Mouse (Mus musculus) neural tube, embryonic 13.5 days (tissue): Measurements from ENCODE around the gene Plgrkt. TPM values are rescaled to one million over a fixed set of nuclear protein-coding genes. Genes with fewer than 3 reads are reported as not detected.

ENCODE experiments used
- ATAC-seq: fragments of 200-750 bp; cut with Nextera tagmentation; 2 replicates; pipeline ENCODE4 v1.8.0; 2017; ENCODE audit warnings: low read depth, mild to moderate bottlenecking, moderate TSS enrichment, moderate library complexity
- H3K27ac ChIP-seq: fragments of 300-500 bp; sonication (generic); replicated peaks from 2 replicates; pipeline ENCODE4 v1.5.1; 2015; ENCODE audit warnings: moderate library complexity, mild to moderate bottlenecking, inconsistent platforms
- H3K27me3 ChIP-seq: fragments of 300-500 bp; sonication (generic); 2 replicates; pipeline ENCODE4 v1.6.1; 2015; ENCODE audit warnings: mild to moderate bottlenecking, inconsistent platforms
- H3K36me3 ChIP-seq: fragments of 300-500 bp; sonication (generic); 2 replicates; pipeline ENCODE4 v1.6.1; 2015; ENCODE audit warnings: mild to moderate bottlenecking, inconsistent platforms
- H3K4me1 ChIP-seq: fragments of 300-500 bp; sonication (generic); replicated peaks from 2 replicates; pipeline ENCODE4 v1.6.1; 2015; ENCODE audit warnings: inconsistent platforms
- H3K4me2 ChIP-seq: fragments of 300-500 bp; sonication (generic); 2 replicates; pipeline ENCODE4 v1.6.1; 2015; ENCODE audit warnings: inconsistent platforms, mild to moderate bottlenecking, moderate library complexity
- H3K4me3 ChIP-seq: fragments of 300-500 bp; sonication (generic); 2 replicates; pipeline ENCODE4 v1.5.1; 2015; ENCODE audit warnings: mild to moderate bottlenecking, inconsistent platforms
- H3K9ac ChIP-seq: fragments of 300-500 bp; sonication (generic); 2 replicates; pipeline ENCODE4 v1.6.1; 2015; ENCODE audit warnings: moderate library complexity, mild to moderate bottlenecking, inconsistent platforms
- H3K9me3 ChIP-seq: fragments of 300-500 bp; sonication (generic); 2 replicates; pipeline ENCODE4 v1.6.1; 2016; ENCODE audit warnings: inconsistent platforms
- WGBS: fragments of 180-500 bp; shearing (Covaris S2); methylation state at CpG from one replicate; pipeline ENCODE4 v1.1.7; 2015; 5-methylcytosine and 5-hydroxymethylcytosine counted together
- polyA plus RNA-seq: library from polyadenylated mRNA; unstranded; fragments of >200 nt; fragmentation: Nextera tagmentation; extraction: Ambion mirVana; gene quantifications from 2 replicates; pipeline ENCODE4 v1.2.1, GENCODE M21; 2015

Plgrkt gene
- polyA plus RNA-seq, 1 experiment from 2014 or later = 92.6 TPM

DNA sequence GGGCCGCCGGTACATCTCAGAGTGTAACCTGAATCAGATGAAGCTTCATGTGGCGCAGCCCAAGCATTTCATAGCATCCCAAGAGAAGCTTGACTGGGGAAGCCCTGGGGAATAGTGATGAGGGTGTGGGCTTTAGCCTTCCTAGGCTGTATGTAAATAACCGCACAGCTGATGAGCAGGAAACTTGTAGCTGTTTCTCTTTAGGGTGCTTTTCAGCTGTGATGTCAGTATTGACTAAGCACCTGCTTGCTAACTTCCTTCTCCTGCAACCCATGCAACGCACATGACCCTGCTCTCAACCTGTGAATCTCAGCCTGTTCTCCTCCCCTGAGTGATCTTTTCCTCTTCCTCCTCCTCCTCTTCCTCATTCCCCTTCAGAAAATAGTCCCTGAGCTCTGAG lies 3.1 kb downstream of the Plgrkt start:
- no peak for ATAC-seq
- WGBS = 83% methylated on average over 5 of the region's 5 CpGs
- peaks cover 35% of the 10 kb centered on the region for H3K4me1 ChIP-seq
- no peaks in the 10 kb centered on the region for H3K27me3 ChIP-seq
- no peak overlapping the region for H3K4me3 ChIP-seq
- H3K9me3 ChIP-seq = no peaks in the 10 kb centered on the region
- H3K27ac ChIP-seq = no peak overlapping the region
- no peak overlapping the region for H3K9ac ChIP-seq
- H3K4me2 ChIP-seq = no peak overlapping the region
- 0 out of 2 replicates have a peak, but pooled peaks cover 2% of the 10 kb centered on the region for H3K36me3 ChIP-seq

GRCm38 (mm10) chr19:29363557-29363956 lies 3.6 kb downstream of the Plgrkt start:
- H3K36me3 ChIP-seq = 0 out of 2 replicates have a peak, but pooled peaks cover 7% of the 10 kb centered on the region
- no peak overlapping the region for H3K9ac ChIP-seq
- no peak for ATAC-seq
- no peaks in the 10 kb centered on the region for H3K27me3 ChIP-seq
- H3K9me3 ChIP-seq = no peaks in the 10 kb centered on the region
- no peak overlapping the region for H3K4me2 ChIP-seq
- no peak overlapping the region for H3K27ac ChIP-seq
- peaks cover 35% of the 10 kb centered on the region for H3K4me1 ChIP-seq
- no peak overlapping the region for H3K4me3 ChIP-seq
- 90% methylated on average over 7 of the region's 7 CpGs for WGBS

- WGBS = 52% methylated on average over 13 of the region's 13 CpGs
These were observed 4.8 kb downstream of the Plgrkt start for GRCm38 (mm10) chr19:29362173-29362930.

DNA sequence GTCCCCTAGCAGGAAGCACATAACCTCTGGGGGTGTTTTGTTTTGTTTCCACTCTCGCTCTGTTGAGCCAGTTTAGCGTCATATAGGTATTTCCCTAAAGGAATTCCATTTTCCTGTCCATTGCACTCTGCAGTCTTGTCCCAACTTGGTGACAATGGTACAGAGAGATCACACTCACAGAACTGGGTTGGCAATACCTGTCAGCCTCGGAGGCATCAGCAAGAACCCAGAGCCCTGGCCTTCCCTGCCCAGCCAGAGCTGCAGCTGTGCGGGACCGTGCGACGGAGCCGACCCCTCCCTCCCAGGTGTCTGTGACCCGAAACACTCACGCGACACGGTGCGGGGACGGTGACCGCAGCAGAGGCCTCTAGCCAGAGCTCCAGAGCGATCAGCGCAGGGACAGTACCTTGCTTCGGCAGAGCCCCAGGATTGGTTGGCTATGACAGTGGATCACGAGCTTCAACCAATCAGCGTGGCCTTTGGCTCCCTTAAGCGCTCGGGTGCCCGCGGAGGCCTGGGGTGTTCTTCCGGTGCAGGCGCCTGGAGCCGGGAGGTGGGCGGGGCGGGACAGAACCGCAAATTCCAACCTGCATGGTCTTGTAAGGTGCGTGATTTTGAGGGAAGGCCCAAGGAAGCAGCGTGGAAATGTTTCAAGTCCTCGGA lies 5.6 kb downstream of the Plgrkt start:
- ATAC-seq = peak; percentile 100
- Histone ChIP-seq H3K4me3 (peak overlapping the region; percentile 76), H3K27me3 (no peaks in the 10 kb centered on the region), H3K4me2 (peak overlapping the region; percentile 66), H3K4me1 (peaks cover 24% of the 10 kb centered on the region), H3K9ac (peak overlapping the region; percentile 87), H3K36me3 (peaks cover 19% of the 10 kb centered on the region), H3K9me3 (no peaks in the 10 kb centered on the region), H3K27ac (peak overlapping the region; percentile 71; the same call in 1 of the 2 replicates)
- 3% methylated on average over 33 of the region's 33 CpGs for WGBS

More at GRCm38 (mm10) chr19:29362173-29362930, 4.8 kb downstream of the Plgrkt start:
- peaks cover 32% of the 10 kb centered on the region for H3K4me1 ChIP-seq
- peaks cover 14% of the 10 kb centered on the region for H3K36me3 ChIP-seq
- peak overlapping the region; percentile 87 for H3K9ac ChIP-seq
- H3K4me3 ChIP-seq = peak overlapping the region; percentile 76
- H3K27me3 ChIP-seq = no peaks in the 10 kb centered on the region
- ATAC-seq = peak; percentile 52
- peak overlapping the region; percentile 66 for H3K4me2 ChIP-seq
- H3K9me3 ChIP-seq = no peaks in the 10 kb centered on the region
- peak overlapping the region; percentile 30; the same call in 1 of the 2 replicates for H3K27ac ChIP-seq

DNA sequence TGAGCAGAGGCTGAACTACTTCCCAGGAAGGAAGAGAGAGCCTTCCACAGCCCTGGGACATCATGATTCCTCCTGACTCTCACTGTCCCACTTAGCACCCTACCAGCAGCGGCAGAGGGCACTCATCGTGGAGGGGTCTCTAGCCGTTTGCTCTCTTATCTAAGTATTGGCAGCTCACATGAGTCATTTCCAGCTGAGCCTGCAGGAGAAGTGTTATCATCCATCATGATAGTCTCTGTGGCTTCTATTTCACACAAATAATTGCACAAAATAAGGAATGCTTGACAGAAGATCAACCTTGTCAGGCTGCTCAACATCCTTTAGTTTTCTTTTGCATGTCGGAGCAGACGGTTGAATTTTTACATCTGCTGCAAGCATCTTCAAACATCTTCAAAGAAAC lies 6.9 kb downstream of the Plgrkt start:
- Histone ChIP-seq H3K4me3 (0 out of 2 replicates have a peak overlapping the region, but pooled peaks have one; percentile 76), H3K4me2 (peak overlapping the region; percentile 66), H3K27ac (no peak overlapping the region), H3K9me3 (no peaks in the 10 kb centered on the region), H3K36me3 (peaks cover 25% of the 10 kb centered on the region), H3K9ac (0 out of 2 replicates have a peak overlapping the region, but pooled peaks have one; percentile 87), H3K27me3 (no peaks in the 10 kb centered on the region), H3K4me1 (peaks cover 26% of the 10 kb centered on the region)
- 82% methylated on average over 5 of the region's 5 CpGs for WGBS
- ATAC-seq = no peak

- no peak overlapping the region for H3K4me2 ChIP-seq
- no peak for ATAC-seq
- H3K4me3 ChIP-seq = no peak overlapping the region
- peaks cover 21% of the 10 kb centered on the region for H3K4me1 ChIP-seq
- no peaks in the 10 kb centered on the region for H3K27me3 ChIP-seq
- H3K9ac ChIP-seq = no peak overlapping the region
- 86% methylated on average over 11 of the region's 11 CpGs for WGBS
- H3K36me3 ChIP-seq = peaks cover 34% of the 10 kb centered on the region
- no peaks in the 10 kb centered on the region for H3K9me3 ChIP-seq
- H3K27ac ChIP-seq = no peak overlapping the region
These were observed 10.9 kb downstream of the Plgrkt start for GRCm38 (mm10) chr19:29356281-29356680.

- H3K27me3 ChIP-seq = no peaks in the 10 kb centered on the region
- H3K4me3 ChIP-seq = peak overlapping the region; percentile 26
- H3K4me2 ChIP-seq = peak overlapping the region; percentile 57
- H3K9me3 ChIP-seq = no peaks in the 10 kb centered on the region
- peaks cover 43% of the 10 kb centered on the region for H3K36me3 ChIP-seq
- H3K4me1 ChIP-seq = peaks cover 10% of the 10 kb centered on the region
- peak overlapping the region; percentile 23 for H3K9ac ChIP-seq
- 5% methylated on average over 20 of the region's 20 CpGs for WGBS
- ATAC-seq = peak; percentile 77
- no peak overlapping the region for H3K27ac ChIP-seq
These were observed 12.0 kb downstream of the Plgrkt start for GRCm38 (mm10) chr19:29354895-29355877.

GRCm38 (mm10) chr19:29350991-29351390 lies 16.2 kb downstream of the Plgrkt start:
- Histone ChIP-seq H3K9me3 (no peaks in the 10 kb centered on the region), H3K4me1 (peaks cover 6% of the 10 kb centered on the region), H3K36me3 (peaks cover 29% of the 10 kb centered on the region; the same call in 1 of the 2 replicates), H3K27me3 (no peaks in the 10 kb centered on the region), H3K27ac (no peak overlapping the region), H3K9ac (no peak overlapping the region), H3K4me2 (no peak overlapping the region), H3K4me3 (no peak overlapping the region)
- no peak for ATAC-seq
- WGBS = 18% methylated on average over 5 of the region's 5 CpGs

GRCm38 (mm10) chr19:29345636-29346035 lies 21.6 kb downstream of the Plgrkt start:
- 84% methylated on average over 6 of the region's 6 CpGs for WGBS
- H3K9ac ChIP-seq = no peak overlapping the region
- H3K27ac ChIP-seq = no peak overlapping the region
- no peaks in the 10 kb centered on the region; the same call in 1 of the 2 replicates for H3K4me1 ChIP-seq
- no peak overlapping the region for H3K4me2 ChIP-seq
- ATAC-seq = no peak
- H3K36me3 ChIP-seq = peaks cover 13% of the 10 kb centered on the region; the same call in 1 of the 2 replicates
- no peak overlapping the region for H3K4me3 ChIP-seq
- H3K9me3 ChIP-seq = no peaks in the 10 kb centered on the region
- H3K27me3 ChIP-seq = no peaks in the 10 kb centered on the region

- ATAC-seq = no peak
- Histone ChIP-seq H3K4me2 (no peak overlapping the region), H3K4me3 (no peak overlapping the region), H3K9me3 (no peaks in the 10 kb centered on the region), H3K36me3 (peaks cover 8% of the 10 kb centered on the region; the same call in 1 of the 2 replicates), H3K9ac (no peak overlapping the region), H3K27ac (no peak overlapping the region), H3K4me1 (no peaks in the 10 kb centered on the region), H3K27me3 (no peaks in the 10 kb centered on the region)
These were observed 22.3 kb downstream of the Plgrkt start for GRCm38 (mm10) chr19:29344868-29345267.

DNA sequence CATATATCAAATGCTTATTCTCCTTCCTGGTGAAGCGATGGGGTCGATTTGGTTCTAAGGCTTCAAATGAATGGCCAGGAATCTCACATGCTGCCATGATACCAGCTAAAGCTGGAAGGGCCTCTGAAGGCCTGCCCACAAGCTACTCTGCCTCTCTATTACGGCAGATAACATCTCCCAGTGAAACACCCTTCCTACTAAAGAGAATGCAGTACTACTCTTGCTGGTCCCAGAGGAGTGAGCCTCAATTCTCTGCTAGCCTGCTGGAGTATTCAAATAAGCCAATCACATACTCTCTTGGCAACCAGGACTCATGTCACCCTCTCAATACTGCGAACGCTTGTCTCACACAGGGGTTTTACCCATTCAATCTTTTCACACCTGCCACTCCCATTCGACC lies 24.9 kb downstream of the Plgrkt start:
- no peak overlapping the region for H3K27ac ChIP-seq
- H3K27me3 ChIP-seq = no peaks in the 10 kb centered on the region
- no peak for ATAC-seq
- no peak overlapping the region for H3K4me3 ChIP-seq
- H3K9me3 ChIP-seq = no peaks in the 10 kb centered on the region
- no peaks in the 10 kb centered on the region for H3K36me3 ChIP-seq
- H3K4me1 ChIP-seq = no peaks in the 10 kb centered on the region
- no peak overlapping the region for H3K9ac ChIP-seq
- no peak overlapping the region for H3K4me2 ChIP-seq
- WGBS = 86% methylated on average over 6 of the region's 6 CpGs
